Mouse (Mus musculus) lung, postnatal 25 days (tissue): ENCODE data around the gene Hdgfl3.
A peak's percentile ranks its signal among the peaks of the same experiment; 100 is the strongest.

Experiments used
- DNase-seq: peaks from one replicate; pipeline ENCODE4 v3.0.0; 2022; ENCODE audit warnings: low spot score

The Hdgfl3 gene

GRCm38 (mm10) chr7:81934267-81934745 is at the start of gene Hdgfl3:
Gene Hdgfl3, minus strand, starts transcription at chr7:81934473.
- peak; percentile 74 for DNase-seq

GRCm38 (mm10) chr7:81983651-81984050 is 49.4 kb upstream of the Hdgfl3 start:
- DNase-seq: no peak

GRCm38 (mm10) chr7:81978304-81978703 is 44.0 kb upstream of the Hdgfl3 start:
- no peak for DNase-seq

GRCm38 (mm10) chr7:81974616-81975015 is 40.3 kb upstream of the Hdgfl3 start:
- DNase-seq: no peak

- no peak for DNase-seq
Measured at GRCm38 (mm10) chr7:81973939-81974338, 39.7 kb upstream of the Hdgfl3 start.

GRCm38 (mm10) chr7:81973339-81973738 is 39.1 kb upstream of the Hdgfl3 start:
- no peak for DNase-seq

GRCm38 (mm10) chr7:81968975-81969374 is 34.7 kb upstream of the Hdgfl3 start:
- DNase-seq: no peak

GRCm38 (mm10) chr7:81968451-81968850 is 34.2 kb upstream of the Hdgfl3 start:
- DNase-seq: no peak

- DNase-seq: no peak
Measured at GRCm38 (mm10) chr7:81966195-81966594, 31.9 kb upstream of the Hdgfl3 start.

GRCm38 (mm10) chr7:81959704-81960103 is 25.4 kb upstream of the Hdgfl3 start:
- peak; percentile 50 for DNase-seq

GRCm38 (mm10) chr7:81954208-81954846 is 20.1 kb upstream of the Hdgfl3 start:
- DNase-seq: peak; percentile 35

GRCm38 (mm10) chr7:81950499-81950898 is 16.2 kb upstream of the Hdgfl3 start:
- DNase-seq: no peak

- no peak for DNase-seq
Measured at GRCm38 (mm10) chr7:81945398-81945797, 11.1 kb upstream of the Hdgfl3 start.

GRCm38 (mm10) chr7:81934806-81935205 is 533 bp upstream of the Hdgfl3 start:
- DNase-seq: no peak

- peak; percentile 29 for DNase-seq
Measured at GRCm38 (mm10) chr7:81933601-81934266, 539 bp downstream of the Hdgfl3 start.

- no peak for DNase-seq
Measured at GRCm38 (mm10) chr7:81933061-81933600, 1.1 kb downstream of the Hdgfl3 start.

- no peak for DNase-seq
Measured at GRCm38 (mm10) chr7:81932521-81933045, 1.7 kb downstream of the Hdgfl3 start.

GRCm38 (mm10) chr7:81928998-81929397 is 5.3 kb downstream of the Hdgfl3 start:
- no peak for DNase-seq

GRCm38 (mm10) chr7:81921379-81921952 is 12.8 kb downstream of the Hdgfl3 start:
- DNase-seq: peak; percentile 5

GRCm38 (mm10) chr7:81920314-81920713 is 14.0 kb downstream of the Hdgfl3 start:
- DNase-seq: no peak

- DNase-seq: no peak
Measured at GRCm38 (mm10) chr7:81918316-81918715, 16.0 kb downstream of the Hdgfl3 start.

- no peak for DNase-seq
Measured at GRCm38 (mm10) chr7:81904926-81905325, 29.3 kb downstream of the Hdgfl3 start.

- no peak for DNase-seq
Measured at GRCm38 (mm10) chr7:81904094-81904493, 30.2 kb downstream of the Hdgfl3 start.
